Mouse (Mus musculus) intestine, postnatal 0 days (tissue): ENCODE measurements around the gene Id2. TPM values are rescaled to one million over a fixed set of nuclear protein-coding genes. Genes with fewer than 3 reads are reported as not detected.
A peak's percentile ranks its signal among the peaks of the same experiment; 100 is the strongest.

Experiments used
- ATAC-seq: fragments of 200-750 bp; cut with Nextera tagmentation; 2 replicates; pipeline ENCODE4 v1.8.0; 2017; ENCODE audit warnings: mild to moderate bottlenecking, moderate TSS enrichment, moderate library complexity
- H3K27ac ChIP-seq: fragments of 300-500 bp; sonication (generic); 2 replicates; pipeline ENCODE4 v1.5.1; 2014; ENCODE audit warnings: mild to moderate bottlenecking, low read depth, low read length, moderate library complexity
- H3K27me3 ChIP-seq: fragments of 300-500 bp; sonication (generic); replicated peaks from 2 replicates; pipeline ENCODE4 v1.6.1; 2014; ENCODE audit warnings: low read length, mixed read lengths; ENCODE audit not compliant: control insufficient read depth, insufficient read depth
- H3K36me3 ChIP-seq: fragments of 300-500 bp; sonication (generic); 2 replicates; pipeline ENCODE4 v1.6.1; 2014; ENCODE audit warnings: mild to moderate bottlenecking, moderate library complexity; ENCODE audit not compliant: control insufficient read depth, insufficient read depth
- H3K4me1 ChIP-seq: fragments of 300-500 bp; sonication (generic); replicated peaks from 2 replicates; pipeline ENCODE4 v1.6.1; 2014; ENCODE audit warnings: antibody characterized with exemption, low read length, mixed read lengths; ENCODE audit not compliant: control insufficient read depth, insufficient read depth
- H3K4me2 ChIP-seq: fragments of 300-500 bp; sonication (generic); replicated peaks from 2 replicates; pipeline ENCODE4 v1.6.1; 2014; ENCODE audit warnings: low read depth, mild to moderate bottlenecking, moderate library complexity
- H3K4me3 ChIP-seq: fragments of 300-500 bp; sonication (generic); 2 replicates; pipeline ENCODE4 v1.5.1; 2014; ENCODE audit warnings: low read depth, low read length
- H3K9ac ChIP-seq: fragments of 300-500 bp; sonication (generic); 2 replicates; pipeline ENCODE4 v1.6.1; 2014; ENCODE audit warnings: mild to moderate bottlenecking, low read depth, low read length
- H3K9me3 ChIP-seq: fragments of 300-500 bp; sonication (generic); 2 replicates; pipeline ENCODE4 v1.6.1; 2016; ENCODE audit warnings: mixed run types; ENCODE audit not compliant: control insufficient read depth
- CTCF ChIP-seq: sonication (generic); IDR thresholded peaks from 2 replicates; pipeline ENCODE4 v1.5.1; 2016; ENCODE audit warnings: low read depth, mild to moderate bottlenecking, control low read depth, antibody characterized with exemption, moderate library complexity
- WGBS: fragments of 180-500 bp; shearing (Covaris S2); extraction: QIAGEN DNeasy Blood & Tissue Kit; methylation state at CpG from one replicate; pipeline ENCODE4 v1.1.7; 2014; 5-methylcytosine and 5-hydroxymethylcytosine counted together
- polyA plus RNA-seq: library from polyadenylated mRNA; unstranded; fragments of >200 nt; fragmentation: Nextera tagmentation; extraction: Ambion mirVana; gene quantifications from 2 replicates; pipeline ENCODE4 v1.2.1, GENCODE M21; 2015

Id2 gene
- polyA plus RNA-seq, 1 experiment from 2014 or later = 313 TPM

GRCm38 (mm10) chr12:25093241-25093774 lies 3.6 kb downstream of the Id2 start:
- H3K4me3 ChIP-seq = peak overlapping the region; percentile 25
- no peaks in the 10 kb centered on the region for H3K36me3 ChIP-seq
- H3K27me3 ChIP-seq = no peaks in the 10 kb centered on the region
- H3K9ac ChIP-seq = peak overlapping the region; percentile 23; the same call in 1 of the 2 replicates
- H3K4me1 ChIP-seq = no peaks in the 10 kb centered on the region; the same call in 1 of the 2 replicates
- no peak for TF ChIP-seq CTCF
- 22% methylated on average over 11 of the region's 11 CpGs for WGBS
- no peaks in the 10 kb centered on the region for H3K9me3 ChIP-seq
- no peak for ATAC-seq
- peak overlapping the region; percentile 67 for H3K4me2 ChIP-seq
- peak overlapping the region; percentile 2; the same call in 1 of the 2 replicates for H3K27ac ChIP-seq

DNA sequence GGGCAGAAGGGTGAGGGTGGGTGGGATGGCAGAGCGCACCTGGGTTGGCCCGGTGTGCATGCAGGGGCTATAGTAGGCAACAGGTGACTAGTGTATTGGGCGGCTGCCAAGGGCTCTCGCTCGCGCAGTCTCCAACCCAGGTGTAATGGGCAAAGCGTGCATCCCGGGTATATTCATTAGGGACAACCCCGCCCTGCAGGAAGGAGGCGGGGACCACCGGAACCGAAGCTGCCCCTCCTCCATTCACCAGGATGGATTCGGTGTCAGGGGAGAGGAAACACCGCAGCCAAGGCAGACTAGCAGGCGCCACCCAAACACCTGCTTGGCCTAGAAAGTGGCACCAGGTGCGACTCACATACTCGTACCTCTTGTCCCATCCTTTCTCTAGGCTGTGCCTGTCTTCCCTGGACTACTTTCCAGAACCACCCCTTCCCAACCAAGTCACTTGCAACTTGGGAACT lies 4.2 kb downstream of the Id2 start:
- Histone ChIP-seq H3K9me3 (no peaks in the 10 kb centered on the region), H3K4me2 (peak overlapping the region; percentile 67), H3K36me3 (no peaks in the 10 kb centered on the region), H3K9ac (peak overlapping the region; percentile 23; the same call in 1 of the 2 replicates), H3K27ac (peak overlapping the region; percentile 2; the same call in 1 of the 2 replicates), H3K4me3 (peak overlapping the region; percentile 25), H3K27me3 (no peaks in the 10 kb centered on the region), H3K4me1 (no peaks in the 10 kb centered on the region; the same call in 1 of the 2 replicates)
- no peak for TF ChIP-seq CTCF
- 4% methylated on average over 17 of the region's 17 CpGs for WGBS
- peak; percentile 6; the same call in 1 of the 2 replicates for ATAC-seq

- Histone ChIP-seq H3K9ac (peak overlapping the region; percentile 23; the same call in 1 of the 2 replicates), H3K4me3 (peak overlapping the region; percentile 25), H3K27me3 (no peaks in the 10 kb centered on the region), H3K36me3 (no peaks in the 10 kb centered on the region), H3K9me3 (no peaks in the 10 kb centered on the region), H3K27ac (0 out of 2 replicates have a peak overlapping the region, but pooled peaks have one; percentile 2), H3K4me1 (no peaks in the 10 kb centered on the region; the same call in 1 of the 2 replicates), H3K4me2 (peak overlapping the region; percentile 67)
- WGBS = 8% methylated on average over 25 of the region's 25 CpGs
- peak; percentile 100 for TF ChIP-seq CTCF
- ATAC-seq = peak; percentile 25
Observed at GRCm38 (mm10) chr12:25092027-25092704, 4.8 kb downstream of the Id2 start.

- no peak overlapping the region for H3K4me3 ChIP-seq
- ATAC-seq = no peak; the same call in 1 of the 2 replicates
- no peaks in the 10 kb centered on the region for H3K9me3 ChIP-seq
- H3K4me1 ChIP-seq = no peaks in the 10 kb centered on the region; the same call in 1 of the 2 replicates
- H3K4me2 ChIP-seq = no peak overlapping the region
- TF ChIP-seq CTCF = no peak
- no peak overlapping the region for H3K27ac ChIP-seq
- H3K36me3 ChIP-seq = no peaks in the 10 kb centered on the region
- H3K9ac ChIP-seq = no peak overlapping the region
- WGBS = 26% methylated on average over 1 of the region's 1 CpGs
- H3K27me3 ChIP-seq = no peaks in the 10 kb centered on the region
Observed at GRCm38 (mm10) chr12:25089433-25089832, 7.5 kb downstream of the Id2 start.

DNA sequence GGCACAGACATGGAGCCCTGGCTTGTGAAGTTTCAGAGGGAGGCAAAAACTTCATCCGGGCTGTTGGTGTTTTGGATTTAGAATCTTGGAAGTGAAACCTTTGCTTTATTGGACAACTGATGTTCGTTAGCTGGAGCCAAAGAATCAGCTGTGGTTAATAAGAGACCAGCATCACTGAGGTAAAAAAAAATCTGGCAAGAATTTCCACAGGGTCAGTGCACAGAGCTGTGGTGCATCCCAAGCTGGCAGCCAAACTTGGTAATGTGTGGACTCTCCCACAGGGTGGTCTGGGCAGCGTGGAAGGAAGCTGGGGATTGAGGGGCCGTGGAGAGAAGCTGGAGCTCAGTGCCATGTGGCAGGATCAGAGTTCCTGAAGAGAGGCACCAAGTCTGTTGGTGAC lies 10.0 kb downstream of the Id2 start:
- TF ChIP-seq CTCF = no peak
- Histone ChIP-seq H3K4me1 (no peaks in the 10 kb centered on the region), H3K27ac (no peak overlapping the region), H3K9ac (no peak overlapping the region), H3K4me3 (no peak overlapping the region), H3K4me2 (no peak overlapping the region), H3K36me3 (no peaks in the 10 kb centered on the region), H3K27me3 (no peaks in the 10 kb centered on the region), H3K9me3 (no peaks in the 10 kb centered on the region)
- no peak for ATAC-seq
- WGBS = 61% methylated on average over 4 of the region's 4 CpGs
